Mouse (Mus musculus): ENCODE results near the gene Ppard. TPM values are rescaled to one million over a fixed set of nuclear protein-coding genes. Genes with fewer than 3 reads are reported as not detected.

Gene Ppard
- total RNA-seq, 1 experiment from 2014 or later: 3.1 TPM

DNA sequence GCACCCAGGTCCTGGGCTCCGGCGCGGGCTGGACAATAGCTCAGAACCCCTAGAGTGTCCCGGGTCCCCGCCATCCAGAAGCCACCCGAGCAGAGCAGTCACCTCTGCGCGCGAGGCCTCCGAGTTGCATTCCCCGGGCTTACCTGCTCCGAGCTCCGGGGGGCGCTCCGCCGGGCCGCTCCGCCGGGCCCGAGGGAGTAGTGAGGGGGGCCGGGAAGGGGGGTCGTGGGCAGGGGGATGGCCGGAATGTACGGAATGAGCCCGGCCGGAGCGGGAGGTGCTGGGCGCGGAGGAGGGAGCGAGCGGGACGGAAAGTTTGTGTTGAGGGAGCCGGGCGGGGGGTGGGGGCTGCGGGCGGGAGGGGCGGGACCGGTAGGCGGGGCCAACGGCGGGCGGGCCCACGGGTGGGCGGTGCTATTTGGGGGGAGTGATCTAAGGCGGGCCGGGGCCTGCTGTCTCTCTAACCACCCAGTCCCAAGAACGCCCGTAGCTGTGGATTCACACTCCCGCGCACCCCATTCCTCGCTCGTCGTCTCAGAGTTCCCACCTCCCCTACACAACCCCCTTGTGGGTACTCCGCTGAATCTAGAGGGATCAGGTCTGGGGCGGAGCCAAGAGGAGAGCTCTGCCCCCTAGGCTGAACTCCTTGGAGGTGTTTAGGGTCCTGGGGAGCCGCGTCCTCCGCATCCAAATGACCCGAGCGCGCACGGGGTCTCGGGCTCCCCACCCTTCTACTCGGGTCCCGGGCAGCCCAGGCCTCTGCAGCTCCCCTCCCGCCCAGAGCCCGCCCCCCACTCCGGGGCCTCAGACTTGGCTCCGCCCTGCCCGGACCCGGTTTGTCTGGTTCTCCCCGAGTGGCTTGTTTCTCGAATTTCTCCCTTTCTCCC is 118.2 kb downstream of the Ppard start, which contains the start of gene Tead3:
TSS of gene Tead3 (minus strand) at position 352 of the 887 bp plus-strand sequence.
- ATAC-seq (replicated peaks; ENCODE audit: low read depth, poor library complexity, severe bottlenecking): peak; percentile 55

Other genes with a start within 250 kb of the Ppard start
- 2.2 TPM in 1 of 2 replicates, not detected in the other for gene Tcp11, start 152.1 kb upstream of the Ppard start, total RNA-seq (2017)
- gene Scube3, start 90.6 kb upstream of the Ppard start, total RNA-seq (2017): 0.92 and 1.0 TPM in 2 replicates
- 19.2 and 27.5 TPM in 2 replicates for gene Zfp523, start 55.6 kb upstream of the Ppard start, total RNA-seq (2017)
- 103 and 128 TPM in 2 replicates for gene Def6, start 24.9 kb upstream of the Ppard start, total RNA-seq (2017)
- gene Fance, start 80.8 kb downstream of the Ppard start, total RNA-seq (2017): 15.9 and 36.0 TPM in 2 replicates
- gene Rpl10a, start 95.8 kb downstream of the Ppard start, total RNA-seq (2017): 1,140 and 1,191 TPM in 2 replicates
- gene Tead3, start 118.1 kb downstream of the Ppard start, total RNA-seq (2017): not detected in 2 replicates
- not detected in 2 replicates for gene Tulp1, start 132.5 kb downstream of the Ppard start, total RNA-seq (2017)

Measured in common myeloid progenitor, adult 5-6 weeks (primary cell).